Mouse (Mus musculus): ENCODE results near the gene Ccdc117.

DNA sequence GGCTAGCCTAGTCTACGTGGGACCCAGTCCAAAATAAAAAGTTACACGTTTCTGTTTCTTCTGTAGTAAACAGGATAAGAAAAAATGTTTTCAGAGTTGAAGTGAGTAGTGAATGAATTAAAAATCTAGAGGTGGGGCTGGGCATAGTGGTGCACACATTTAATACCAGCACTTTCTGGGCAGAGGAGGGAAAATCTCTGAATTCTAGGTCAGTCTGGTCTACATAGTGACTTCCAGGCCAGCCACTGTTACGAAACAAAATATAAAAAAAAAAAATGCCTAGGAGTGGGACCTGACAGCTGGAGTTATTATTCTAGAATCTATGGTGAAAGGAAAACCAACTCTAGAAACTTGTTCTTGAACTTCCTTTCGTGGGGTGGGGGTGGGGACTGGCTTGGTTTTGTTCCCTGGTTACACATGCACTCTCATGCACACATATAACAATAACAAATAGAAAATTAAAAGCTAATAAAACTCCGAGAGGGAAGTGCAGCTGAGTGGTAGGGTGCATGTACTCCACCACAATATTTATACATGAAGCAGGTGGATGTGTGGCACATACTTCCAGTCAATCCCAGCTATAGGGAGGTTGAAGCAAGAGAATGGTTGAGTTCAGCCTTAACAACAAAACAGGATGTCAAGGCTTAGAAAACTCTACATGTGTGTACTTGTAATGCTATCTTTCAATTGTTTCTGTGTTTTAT lies 647 bp upstream of the Ccdc117 start:
- TF ChIP-seq POLR2A (IDR thresholded peaks at IDR 0.05; ENCODE audit: extremely low read depth, insufficient read depth, low read length) (no peak), CTCF (IDR thresholded peaks at IDR 0.05; ENCODE audit: extremely low read depth, insufficient read depth, low read length) (no peak)

All from cortical plate, adult 2 months (tissue).